Mouse (Mus musculus): ENCODE results near the gene Nus1.

The Nus1 gene

GRCm38 (mm10) chr10:52417998-52418860 lies 882 bp downstream of the Nus1 start:
- peak; percentile 22 for DNase-seq (ENCODE audit: low read depth)

- no peak for DNase-seq (ENCODE audit: low read depth)
Measured at GRCm38 (mm10) chr10:52418931-52419330, 1.6 kb downstream of the Nus1 start.

- no peak for DNase-seq (ENCODE audit: low read depth)
Measured at GRCm38 (mm10) chr10:52419402-52419801, 2.1 kb downstream of the Nus1 start.

GRCm38 (mm10) chr10:52420526-52420925 lies 3.2 kb downstream of the Nus1 start:
- DNase-seq (ENCODE audit: low read depth), result no peak

- DNase-seq (ENCODE audit: low read depth), result no peak
Measured at GRCm38 (mm10) chr10:52421716-52422115, 4.4 kb downstream of the Nus1 start.

GRCm38 (mm10) chr10:52423097-52423496 lies 5.8 kb downstream of the Nus1 start:
- DNase-seq (ENCODE audit: low read depth), result peak; percentile 14

GRCm38 (mm10) chr10:52426314-52426980 lies 9.1 kb downstream of the Nus1 start:
- no peak for DNase-seq (ENCODE audit: low read depth)

- no peak for DNase-seq (ENCODE audit: low read depth)
Measured at GRCm38 (mm10) chr10:52427634-52428415, 10.5 kb downstream of the Nus1 start.

- no peak for DNase-seq (ENCODE audit: low read depth)
Measured at GRCm38 (mm10) chr10:52430953-52431352, 13.6 kb downstream of the Nus1 start.

- no peak for DNase-seq (ENCODE audit: low read depth)
Measured at GRCm38 (mm10) chr10:52434836-52435235, 17.5 kb downstream of the Nus1 start.

GRCm38 (mm10) chr10:52460614-52461013 lies 43.3 kb downstream of the Nus1 start:
- no peak for DNase-seq (ENCODE audit: low read depth)

- DNase-seq (ENCODE audit: low read depth), result no peak
Measured at GRCm38 (mm10) chr10:52463941-52464739, 46.8 kb downstream of the Nus1 start.

- no peak for DNase-seq (ENCODE audit: low read depth)
Measured at GRCm38 (mm10) chr10:52471520-52471919, 54.2 kb downstream of the Nus1 start.

All from c-Kit-positive CD71-positive TER-119-negative erythroid progenitor cells, embryonic 14.5 days (primary cell).